In genomic region chr2:164417198-164417597, GRCm38 (mm10) we compare ENCODE assay signal across 10 mouse cellular contexts. TPM values are rescaled to one million over a fixed set of nuclear protein-coding genes. Genes with fewer than 3 reads are reported as not detected.
DNase-seq lines count a peak whose midpoint lies in the region; ATAC-seq and TF ChIP-seq lines count a peak whose summit lies in the region.
"Had no signal": no experiment of that assay in that cellular context is flagged by ENCODE, and none has a peak within 500 bp of the region (broad histone marks: within the 10 kb centered on the region; RNA-seq: fewer than 3 reads in every experiment).

No protein-coding gene starts in this region.

- H3K27me3 ChIP-seq in midbrain, postnatal 0 days (ENCODE audit: insufficient read depth, low read length), result peaks cover 6% of the 10 kb centered on the region; the same call in 1 of the 2 replicates
- H3K27me3 ChIP-seq in midbrain, embryonic 16.5 days (ENCODE audit: control insufficient read depth, insufficient read depth, low read depth, low read length), result no peaks in the 10 kb centered on the region

- WGBS in midbrain, postnatal 0 days, result 0% methylated on average over 2 of the region's 2 CpGs
- WGBS in midbrain, embryonic 16.5 days, result 0% methylated on average over 2 of the region's 2 CpGs

- peak; percentile 50 for DNase-seq in gastrocnemius, postnatal 10 days
- no peak for DNase-seq in gastrocnemius, postnatal 36 days
- peak; percentile 60 for DNase-seq in midbrain, postnatal 0 days (ENCODE audit: low spot score)
- DNase-seq in brain, embryonic 14.5 days (ENCODE audit: low read depth), result peak; percentile 77
- peak; percentile 7 to 51 for DNase-seq in natural killer cell, adult 2 months (ENCODE audit: low spot score in 2 of 2)
- no peak for DNase-seq in right cerebral cortex, postnatal 10 days (ENCODE audit: low spot score in 2 of 2)
- DNase-seq in left cerebral cortex, postnatal 36 days (ENCODE audit: low spot score in 2 of 2), result no peak

- H3K36me3 ChIP-seq in midbrain, postnatal 0 days (ENCODE audit: insufficient read depth, low read length), result no peaks in the 10 kb centered on the region
- no peaks in the 10 kb centered on the region for H3K36me3 ChIP-seq in midbrain, embryonic 16.5 days (ENCODE audit: control insufficient read depth, insufficient read depth, low read length)
- H3K36me3 ChIP-seq: limb, embryonic 15.5 days had no signal

- no peak overlapping the region for H3K27ac ChIP-seq in midbrain, postnatal 0 days (ENCODE audit: low read depth, low read length)
- H3K27ac ChIP-seq in midbrain, embryonic 16.5 days (ENCODE audit: low read length), result no peak overlapping the region
- H3K27ac ChIP-seq: limb, embryonic 15.5 days had no signal

- no peak for TF ChIP-seq POLR2A in brain, embryonic 14.5 days (IDR thresholded peaks at IDR 0.05; ENCODE audit: borderline replicate concordance, extremely low read depth, insufficient read depth, insufficient read length, poor library complexity, severe bottlenecking)

- peak; percentile 87 for TF ChIP-seq CTCF in midbrain, postnatal 0 days (IDR thresholded peaks at IDR 0.05)
- peak; percentile 68; the same call in 1 of the 2 replicates for TF ChIP-seq CTCF in brain, embryonic 14.5 days (IDR thresholded peaks at IDR 0.05; ENCODE audit: borderline replicate concordance, extremely low read depth, insufficient read depth, insufficient read length)

- no peaks in the 10 kb centered on the region for H3K4me1 ChIP-seq in midbrain, postnatal 0 days (ENCODE audit: insufficient read depth, low read length)
- no peaks in the 10 kb centered on the region for H3K4me1 ChIP-seq in midbrain, embryonic 16.5 days (ENCODE audit: control insufficient read depth, insufficient read depth, low read length)

- intact Hi-C loops in gastrocnemius, postnatal 36 days (cut with DNase I), result loop anchor here (1.0 to 2.0 kb wide), 2 partner anchors 42 to 104 kb away; no protein-coding TSS in a partner anchor
- intact Hi-C loops in left cerebral cortex, postnatal 36 days (cut with DNase I), result loop anchor here (1.0 to 10.0 kb wide), 5 partner anchors 39 to 308 kb away; partner anchors contain the start of genes Sys1 and Wfdc2

- H3K4me2 ChIP-seq in midbrain, postnatal 0 days (ENCODE audit: low read depth, low read length, poor library complexity, severe bottlenecking), result no peak overlapping the region
- H3K4me2 ChIP-seq in midbrain, embryonic 16.5 days (ENCODE audit: low read length), result no peak overlapping the region
- H3K4me2 ChIP-seq: limb, embryonic 15.5 days had no signal

- no peaks in the 10 kb centered on the region for H3K9me3 ChIP-seq in midbrain, postnatal 0 days (ENCODE audit: low read length)
- no peaks in the 10 kb centered on the region for H3K9me3 ChIP-seq in midbrain, embryonic 16.5 days (replicated peaks; ENCODE audit: control insufficient read depth, low read length, poor library complexity, severe bottlenecking)
- H3K9me3 ChIP-seq: limb, embryonic 15.5 days had no signal

- no peak for ATAC-seq in midbrain, postnatal 0 days (ENCODE audit: low FRiP score)
- no peak for ATAC-seq in midbrain, embryonic 16.5 days

- no peak overlapping the region for H3K4me3 ChIP-seq in midbrain, postnatal 0 days (ENCODE audit: low read depth, low read length)
- H3K4me3 ChIP-seq in midbrain, embryonic 16.5 days (ENCODE audit: low read depth, low read length), result no peak overlapping the region
- H3K4me3 ChIP-seq: limb, embryonic 15.5 days had no signal

- H3K9ac ChIP-seq in midbrain, postnatal 0 days (replicated peaks; ENCODE audit: low read length, poor library complexity, severe bottlenecking), result no peak overlapping the region
- H3K9ac ChIP-seq in midbrain, embryonic 16.5 days (ENCODE audit: low read depth, low read length), result no peak overlapping the region
- H3K9ac ChIP-seq: limb, embryonic 15.5 days had no signal

RNA-seq across cellular contexts. Expression of gene Matn4, which starts 12.2 kb away (rescaled TPM):
- 1 to 10 TPM; 5.8 to 7.8 TPM for total RNA-seq in gastrocnemius, postnatal 10 days (2021)
- 1 to 10 TPM; 1.5 to 1.7 TPM for total RNA-seq in gastrocnemius, postnatal 36 days (2021)
- 1.9 and 2.0 TPM in 2 replicates for total RNA-seq in midbrain, postnatal 0 days (2014; rRNA removed)
- 1.9 and 2.1 TPM in 2 replicates for polyA plus RNA-seq in midbrain, postnatal 0 days (2015; fragmentation: Nextera tagmentation; extraction: Ambion mirVana)
- 0.93 and 1.1 TPM in 2 replicates for polyA plus RNA-seq in midbrain, embryonic 16.5 days (2015; fragmentation: Nextera tagmentation; extraction: Ambion mirVana)
- polyA plus RNA-seq in brain, embryonic 14.5 days (2012; rRNA removed), result 1.8 and 2.5 TPM in 2 replicates
- total RNA-seq in left cerebral cortex, postnatal 36 days (2021), result 10 to 100 TPM; 11.4 to 13.0 TPM

RNA-seq across cellular contexts. Expression of gene Rbpjl, which starts 14.3 kb away (rescaled TPM):
- under 1 TPM; 0.05 to 0.07 TPM for total RNA-seq in gastrocnemius, postnatal 10 days (2021)
- total RNA-seq in gastrocnemius, postnatal 36 days (2021), result not detected
- total RNA-seq in midbrain, postnatal 0 days (2014; rRNA removed), result 0.77 TPM in 1 of 2 replicates, not detected in the other
- polyA plus RNA-seq in midbrain, postnatal 0 days (2015; fragmentation: Nextera tagmentation; extraction: Ambion mirVana), result 0.04 TPM in 1 of 2 replicates, not detected in the other
- polyA plus RNA-seq in midbrain, embryonic 16.5 days (2015; fragmentation: Nextera tagmentation; extraction: Ambion mirVana), result 0.04 TPM in 1 of 2 replicates, not detected in the other
- 0.04 and 0.10 TPM in 2 replicates for polyA plus RNA-seq in brain, embryonic 14.5 days (2012; rRNA removed)
- under 1 TPM; 0.30 to 0.34 TPM for total RNA-seq in left cerebral cortex, postnatal 36 days (2021)
- total RNA-seq: heart, adult 18-20 months had no signal

RNA-seq across cellular contexts. Expression of gene Sdc4, which starts 26.5 kb away (rescaled TPM):
- 10 to 100 TPM; 52.5 TPM for total RNA-seq in gastrocnemius, postnatal 10 days (2021)
- 10 to 100 TPM; 36.5 to 50.3 TPM for total RNA-seq in gastrocnemius, postnatal 36 days (2021)
- 13.8 and 20.3 TPM in 2 replicates for total RNA-seq in midbrain, postnatal 0 days (2014; rRNA removed)
- polyA plus RNA-seq in midbrain, postnatal 0 days (2015; fragmentation: Nextera tagmentation; extraction: Ambion mirVana), result 18.3 and 19.3 TPM in 2 replicates
- polyA plus RNA-seq in midbrain, embryonic 16.5 days (2015; fragmentation: Nextera tagmentation; extraction: Ambion mirVana), result 6.3 and 8.7 TPM in 2 replicates
- 2.3 and 3.7 TPM in 2 replicates for polyA plus RNA-seq in brain, embryonic 14.5 days (2012; rRNA removed)
- 10 to 100 TPM; 98.5 TPM for total RNA-seq in left cerebral cortex, postnatal 36 days (2021)

RNA-seq across cellular contexts. Expression of gene Slpi, which starts 28.3 kb away (rescaled TPM):
- total RNA-seq in gastrocnemius, postnatal 10 days (2021), result 1 to 10 TPM in 1 of 2 experiments, not detected in 1; 1.4 TPM
- 1 to 10 TPM in 1 of 2 experiments, not detected in 1; 1.1 TPM for total RNA-seq in gastrocnemius, postnatal 36 days (2021)
- not detected in 2 replicates for total RNA-seq in midbrain, postnatal 0 days (2014; rRNA removed)
- 0.27 and 0.36 TPM in 2 replicates for polyA plus RNA-seq in midbrain, postnatal 0 days (2015; fragmentation: Nextera tagmentation; extraction: Ambion mirVana)
- not detected in 2 replicates for polyA plus RNA-seq in midbrain, embryonic 16.5 days (2015; fragmentation: Nextera tagmentation; extraction: Ambion mirVana)
- polyA plus RNA-seq in brain, embryonic 14.5 days (2012; rRNA removed), result 0.22 TPM in 1 of 2 replicates, not detected in the other
- 1 to 10 TPM; 1.0 to 1.5 TPM for total RNA-seq in left cerebral cortex, postnatal 36 days (2021)

RNA-seq across cellular contexts. Expression of gene Sys1, which starts 39.6 kb away (rescaled TPM):
- 10 to 100 TPM; 16.8 to 18.4 TPM for total RNA-seq in gastrocnemius, postnatal 10 days (2021)
- 10 to 100 TPM; 17.2 to 20.3 TPM for total RNA-seq in gastrocnemius, postnatal 36 days (2021)
- total RNA-seq in midbrain, postnatal 0 days (2014; rRNA removed), result 194 and 206 TPM in 2 replicates
- 103 and 108 TPM in 2 replicates for polyA plus RNA-seq in midbrain, postnatal 0 days (2015; fragmentation: Nextera tagmentation; extraction: Ambion mirVana)
- polyA plus RNA-seq in midbrain, embryonic 16.5 days (2015; fragmentation: Nextera tagmentation; extraction: Ambion mirVana), result 86.7 and 90.0 TPM in 2 replicates
- polyA plus RNA-seq in brain, embryonic 14.5 days (2012; rRNA removed), result 69.6 and 82.0 TPM in 2 replicates
- 10 to 100 TPM; 34.7 to 40.4 TPM for total RNA-seq in left cerebral cortex, postnatal 36 days (2021)

Comparison
In these comparisons a context has a peak if more than half of its experiments do, and no peak if none do; other contexts are left out.
1. DNase-seq: peak in gastrocnemius, postnatal 10 days (single experiment), midbrain, postnatal 0 days (single experiment), brain, embryonic 14.5 days (single experiment) and natural killer cell, adult 2 months (2 of 2); none in gastrocnemius, postnatal 36 days (0 of 2), right cerebral cortex, postnatal 10 days (0 of 2) and left cerebral cortex, postnatal 36 days (0 of 2).